Mouse (Mus musculus) Muller cell, postnatal 12 days (primary cell): ENCODE data around the gene Prkcb.

ENCODE experiments used
- DNase-seq: peaks from one replicate; pipeline ENCODE4 v3.0.0-alpha.2; 2015; ENCODE audit errors: inconsistent ontology term

Gene Prkcb

DNA sequence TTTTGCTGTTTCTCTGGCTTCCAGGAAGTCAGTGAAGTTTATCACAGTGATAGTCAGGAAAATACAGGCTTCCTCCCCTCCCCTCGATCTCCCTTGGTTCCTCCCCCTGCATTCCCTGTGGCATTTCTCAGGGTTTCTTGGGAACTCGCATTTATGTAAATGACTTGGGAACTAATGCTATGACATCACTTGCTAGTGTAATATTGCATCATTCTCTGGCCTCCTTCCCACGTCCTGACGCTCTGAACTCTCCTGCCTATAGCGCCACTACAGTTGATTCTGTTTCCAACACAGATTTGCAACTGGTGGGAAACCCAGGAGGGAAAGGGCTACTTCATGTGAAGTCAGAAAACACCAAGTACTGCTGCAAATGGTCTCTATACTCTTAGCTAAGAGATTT, 384.4 kb downstream of the Prkcb start:
- no peak for DNase-seq

DNA sequence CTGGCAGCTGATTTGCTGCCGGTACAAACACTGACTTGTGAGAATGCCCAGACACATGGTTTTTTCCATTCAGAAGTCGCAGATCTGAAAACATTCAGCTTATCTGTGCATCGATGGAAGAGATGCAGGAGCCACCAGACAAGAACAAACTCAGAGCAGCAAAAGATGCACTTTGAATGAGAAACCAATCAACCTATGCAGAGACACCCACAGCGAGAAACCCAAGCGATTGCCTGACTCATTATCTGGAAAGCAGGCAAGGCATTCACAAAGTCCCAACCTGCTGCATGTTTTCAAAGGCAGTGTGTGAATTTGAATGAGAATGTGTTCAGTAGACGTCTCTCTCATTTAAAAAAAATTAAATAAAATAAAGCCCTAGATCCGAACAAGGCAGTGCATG, 386.7 kb downstream of the Prkcb start:
- DNase-seq, result no peak
